Mouse (Mus musculus) liver, embryonic 14.5 days (tissue): ENCODE measurements around the gene Cda.

Experiments
- CTCF ChIP-seq: IDR thresholded peaks from 2 replicates; pipeline ENCODE4 v1.5.1; 2016; ENCODE audit warnings: antibody characterized with exemption, low read depth, control low read depth
- EP300 ChIP-seq: IDR thresholded peaks from 2 replicates; pipeline ENCODE4 v1.6.1; 2016; ENCODE audit warnings: antibody characterized with exemption, low read depth

DNA sequence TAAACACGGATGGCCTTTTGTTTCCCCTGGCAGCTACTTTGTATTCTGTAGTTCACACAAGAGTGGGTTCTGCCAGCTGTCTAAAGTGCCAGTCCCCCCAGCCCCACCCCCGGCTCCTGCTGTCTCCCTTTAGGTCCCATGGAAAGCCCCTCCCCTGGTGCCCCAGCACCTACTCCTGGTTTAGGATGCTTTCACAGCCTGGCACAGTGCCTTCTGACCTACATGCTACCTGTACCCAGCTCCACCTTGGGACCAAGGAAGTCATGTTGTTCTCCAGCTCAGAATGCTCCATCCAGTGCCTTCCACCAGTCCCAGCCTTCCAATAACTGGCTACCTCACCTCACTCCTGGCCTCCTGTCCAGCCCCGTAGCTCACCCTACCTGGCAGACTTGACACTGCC, 60.8 kb downstream of the Cda start:
- TF ChIP-seq EP300 = no peak
- TF ChIP-seq CTCF = no peak
